Mouse (Mus musculus): Measurements from ENCODE around the gene Lrrn4. TPM values are rescaled to one million over a fixed set of nuclear protein-coding genes. Genes with fewer than 3 reads are reported as not detected.

Gene Lrrn4
- polyA plus RNA-seq, 1 experiment from 2014 or later = 9.3 TPM

- Histone ChIP-seq H3K27me3 (ENCODE audit: control insufficient read depth, insufficient read depth, low read length) (peaks cover 7% of the 10 kb centered on the region), H3K9me3 (ENCODE audit: control insufficient read depth, low read depth, low read length) (no peaks in the 10 kb centered on the region), H3K9ac (replicated peaks; ENCODE audit: low read depth, low read length) (peak overlapping the region; percentile 25; the same call in 1 of the 2 replicates), H3K36me3 (ENCODE audit: control insufficient read depth, insufficient read depth, low read length) (no peaks in the 10 kb centered on the region), H3K4me1 (ENCODE audit: control insufficient read depth, insufficient read depth, low read length) (no peaks in the 10 kb centered on the region; the same call in 1 of the 2 replicates), H3K4me2 (replicated peaks; ENCODE audit: low read depth, low read length) (peak overlapping the region; percentile 97), H3K4me3 (ENCODE audit: low read depth, low read length) (peak overlapping the region; percentile 43), H3K27ac (ENCODE audit: low read length) (no peak overlapping the region)
- under 1% methylated on average over 58 of the region's 58 CpGs for WGBS
- ATAC-seq (ENCODE audit: insufficient number of reproducible peaks, insufficient read depth, low FRiP score, low read depth) = peak; percentile 62; the same call in 1 of the 2 replicates
Measured at GRCm38 (mm10) chr2:132879261-132880044, 1.2 kb downstream of the Lrrn4 start.

GRCm38 (mm10) chr2:132876991-132877390 is 3.7 kb downstream of the Lrrn4 start:
- Histone ChIP-seq H3K36me3 (ENCODE audit: control insufficient read depth, insufficient read depth, low read length) (no peaks in the 10 kb centered on the region), H3K27me3 (ENCODE audit: control insufficient read depth, insufficient read depth, low read length) (peaks cover 7% of the 10 kb centered on the region), H3K9me3 (ENCODE audit: control insufficient read depth, low read depth, low read length) (no peaks in the 10 kb centered on the region), H3K4me2 (replicated peaks; ENCODE audit: low read depth, low read length) (no peak overlapping the region), H3K4me3 (ENCODE audit: low read depth, low read length) (no peak overlapping the region), H3K4me1 (ENCODE audit: control insufficient read depth, insufficient read depth, low read length) (no peaks in the 10 kb centered on the region; the same call in 1 of the 2 replicates), H3K27ac (ENCODE audit: low read length) (no peak overlapping the region), H3K9ac (replicated peaks; ENCODE audit: low read depth, low read length) (no peak overlapping the region)
- ATAC-seq (ENCODE audit: insufficient number of reproducible peaks, insufficient read depth, low FRiP score, low read depth) = no peak
- whole genome bisulfite sequencing = 56% methylated on average over 1 of the region's 1 CpGs

- Histone ChIP-seq H3K4me3 (ENCODE audit: low read depth, low read length) (no peak overlapping the region), H3K9me3 (ENCODE audit: control insufficient read depth, low read depth, low read length) (no peaks in the 10 kb centered on the region), H3K4me2 (replicated peaks; ENCODE audit: low read depth, low read length) (no peak overlapping the region), H3K4me1 (ENCODE audit: control insufficient read depth, insufficient read depth, low read length) (no peaks in the 10 kb centered on the region), H3K36me3 (ENCODE audit: control insufficient read depth, insufficient read depth, low read length) (no peaks in the 10 kb centered on the region), H3K27me3 (ENCODE audit: control insufficient read depth, insufficient read depth, low read length) (no peaks in the 10 kb centered on the region), H3K27ac (ENCODE audit: low read length) (no peak overlapping the region), H3K9ac (replicated peaks; ENCODE audit: low read depth, low read length) (no peak overlapping the region)
- no peak for ATAC-seq (ENCODE audit: insufficient number of reproducible peaks, insufficient read depth, low FRiP score, low read depth)
- 79% methylated on average over 10 of the region's 10 CpGs for WGBS
Measured at GRCm38 (mm10) chr2:132873657-132874326, 6.9 kb downstream of the Lrrn4 start.

GRCm38 (mm10) chr2:132871663-132872062 is 9.0 kb downstream of the Lrrn4 start:
- Histone ChIP-seq H3K9me3 (ENCODE audit: control insufficient read depth, low read depth, low read length) (no peaks in the 10 kb centered on the region), H3K27ac (ENCODE audit: low read length) (no peak overlapping the region), H3K27me3 (ENCODE audit: control insufficient read depth, insufficient read depth, low read length) (no peaks in the 10 kb centered on the region), H3K36me3 (ENCODE audit: control insufficient read depth, insufficient read depth, low read length) (peaks cover 2% of the 10 kb centered on the region; the same call in 1 of the 2 replicates), H3K4me3 (ENCODE audit: low read depth, low read length) (no peak overlapping the region), H3K4me1 (ENCODE audit: control insufficient read depth, insufficient read depth, low read length) (no peaks in the 10 kb centered on the region), H3K9ac (replicated peaks; ENCODE audit: low read depth, low read length) (no peak overlapping the region), H3K4me2 (replicated peaks; ENCODE audit: low read depth, low read length) (no peak overlapping the region)
- ATAC-seq (ENCODE audit: insufficient number of reproducible peaks, insufficient read depth, low FRiP score, low read depth) = no peak
- 63% methylated on average over 3 of the region's 3 CpGs for WGBS

GRCm38 (mm10) chr2:132870286-132870685 is 10.4 kb downstream of the Lrrn4 start:
- H3K27ac ChIP-seq (ENCODE audit: low read length) = no peak overlapping the region
- H3K4me1 ChIP-seq (ENCODE audit: control insufficient read depth, insufficient read depth, low read length) = no peaks in the 10 kb centered on the region
- peaks cover 12% of the 10 kb centered on the region; the same call in 1 of the 2 replicates for H3K36me3 ChIP-seq (ENCODE audit: control insufficient read depth, insufficient read depth, low read length)
- H3K4me3 ChIP-seq (ENCODE audit: low read depth, low read length) = no peak overlapping the region
- H3K4me2 ChIP-seq (replicated peaks; ENCODE audit: low read depth, low read length) = no peak overlapping the region
- no peak overlapping the region for H3K9ac ChIP-seq (replicated peaks; ENCODE audit: low read depth, low read length)
- H3K9me3 ChIP-seq (ENCODE audit: control insufficient read depth, low read depth, low read length) = no peaks in the 10 kb centered on the region
- H3K27me3 ChIP-seq (ENCODE audit: control insufficient read depth, insufficient read depth, low read length) = no peaks in the 10 kb centered on the region
- ATAC-seq (ENCODE audit: insufficient number of reproducible peaks, insufficient read depth, low FRiP score, low read depth) = peak; percentile 28; the same call in 1 of the 2 replicates
- WGBS = 73% methylated on average over 4 of the region's 4 CpGs

- Histone ChIP-seq H3K36me3 (ENCODE audit: control insufficient read depth, insufficient read depth, low read length) (peaks cover 15% of the 10 kb centered on the region; the same call in 1 of the 2 replicates), H3K4me1 (ENCODE audit: control insufficient read depth, insufficient read depth, low read length) (no peaks in the 10 kb centered on the region), H3K4me2 (replicated peaks; ENCODE audit: low read depth, low read length) (no peak overlapping the region), H3K27ac (ENCODE audit: low read length) (no peak overlapping the region), H3K4me3 (ENCODE audit: low read depth, low read length) (no peak overlapping the region), H3K9me3 (ENCODE audit: control insufficient read depth, low read depth, low read length) (no peaks in the 10 kb centered on the region), H3K9ac (replicated peaks; ENCODE audit: low read depth, low read length) (no peak overlapping the region), H3K27me3 (ENCODE audit: control insufficient read depth, insufficient read depth, low read length) (no peaks in the 10 kb centered on the region)
- 90% methylated on average over 5 of the region's 5 CpGs for WGBS
- peak; percentile 28; the same call in 1 of the 2 replicates for ATAC-seq (ENCODE audit: insufficient number of reproducible peaks, insufficient read depth, low FRiP score, low read depth)
Measured at GRCm38 (mm10) chr2:132869682-132870081, 11.0 kb downstream of the Lrrn4 start.

- whole genome bisulfite sequencing = 72% methylated on average over 5 of the region's 5 CpGs
- Histone ChIP-seq H3K27ac (ENCODE audit: low read length) (no peak overlapping the region), H3K4me1 (ENCODE audit: control insufficient read depth, insufficient read depth, low read length) (no peaks in the 10 kb centered on the region), H3K9ac (replicated peaks; ENCODE audit: low read depth, low read length) (no peak overlapping the region), H3K9me3 (ENCODE audit: control insufficient read depth, low read depth, low read length) (no peaks in the 10 kb centered on the region), H3K4me3 (ENCODE audit: low read depth, low read length) (no peak overlapping the region), H3K36me3 (ENCODE audit: control insufficient read depth, insufficient read depth, low read length) (peaks cover 17% of the 10 kb centered on the region; the same call in 1 of the 2 replicates), H3K4me2 (replicated peaks; ENCODE audit: low read depth, low read length) (no peak overlapping the region), H3K27me3 (ENCODE audit: control insufficient read depth, insufficient read depth, low read length) (no peaks in the 10 kb centered on the region)
- ATAC-seq (ENCODE audit: insufficient number of reproducible peaks, insufficient read depth, low FRiP score, low read depth) = no peak
Measured at GRCm38 (mm10) chr2:132867521-132867920, 13.2 kb downstream of the Lrrn4 start.

- no peaks in the 10 kb centered on the region for H3K4me1 ChIP-seq (ENCODE audit: control insufficient read depth, insufficient read depth, low read length)
- no peaks in the 10 kb centered on the region for H3K27me3 ChIP-seq (ENCODE audit: control insufficient read depth, insufficient read depth, low read length)
- 91% methylated on average over 2 of the region's 2 CpGs for WGBS
- ATAC-seq (ENCODE audit: insufficient number of reproducible peaks, insufficient read depth, low FRiP score, low read depth) = no peak
- no peak overlapping the region for H3K4me2 ChIP-seq (replicated peaks; ENCODE audit: low read depth, low read length)
- H3K27ac ChIP-seq (ENCODE audit: low read length) = no peak overlapping the region
- H3K4me3 ChIP-seq (ENCODE audit: low read depth, low read length) = no peak overlapping the region
- H3K9ac ChIP-seq (replicated peaks; ENCODE audit: low read depth, low read length) = no peak overlapping the region
- H3K36me3 ChIP-seq (ENCODE audit: control insufficient read depth, insufficient read depth, low read length) = peaks cover 17% of the 10 kb centered on the region; the same call in 1 of the 2 replicates
- H3K9me3 ChIP-seq (ENCODE audit: control insufficient read depth, low read depth, low read length) = no peaks in the 10 kb centered on the region
Measured at GRCm38 (mm10) chr2:132863325-132863724, 17.4 kb downstream of the Lrrn4 start.
